Mouse (Mus musculus): ENCODE measurements around the gene 1700017D01Rik. TPM values are rescaled to one million over a fixed set of nuclear protein-coding genes. Genes with fewer than 3 reads are reported as not detected.

Gene 1700017D01Rik
- not detected in 2 replicates for polyA plus RNA-seq (2015; fragmentation: Nextera tagmentation; extraction: Ambion mirVana)

GRCm38 (mm10) chr19:11130776-11131175 is at the start of gene 1700017D01Rik:
Gene 1700017D01Rik (minus strand): TSS chr19:11130876.

GRCm38 (mm10) chr19:11165172-11165571 is 34.5 kb upstream of the 1700017D01Rik start, which contains the start of gene 1700025F22Rik:
Gene 1700025F22Rik (minus strand): TSS chr19:11165320.

GRCm38 (mm10) chr19:11080934-11081333 is 49.7 kb downstream of the 1700017D01Rik start, which contains the start of gene Ms4a8a:
Gene Ms4a8a (minus strand): TSS chr19:11081102.

Other genes with a start within 250 kb of the 1700017D01Rik start
- gene Tmem109, start 248.9 kb downstream of the 1700017D01Rik start, polyA plus RNA-seq (2015; fragmentation: Nextera tagmentation; extraction: Ambion mirVana) = 26.2 and 34.8 TPM in 2 replicates
- 27.0 and 27.9 TPM in 2 replicates for gene Prpf19, start 235.6 kb downstream of the 1700017D01Rik start, polyA plus RNA-seq (2015; fragmentation: Nextera tagmentation; extraction: Ambion mirVana)
- gene Zp1, start 210.2 kb downstream of the 1700017D01Rik start, polyA plus RNA-seq (2015; fragmentation: Nextera tagmentation; extraction: Ambion mirVana) = not detected in 2 replicates
- gene Ptgdr2, start 193.7 kb downstream of the 1700017D01Rik start, polyA plus RNA-seq (2015; fragmentation: Nextera tagmentation; extraction: Ambion mirVana) = 0.05 TPM in 1 of 2 replicates, not detected in the other
- 17.8 and 18.3 TPM in 2 replicates for gene Ccdc86, start 181.6 kb downstream of the 1700017D01Rik start, polyA plus RNA-seq (2015; fragmentation: Nextera tagmentation; extraction: Ambion mirVana)
- gene Ms4a10, start 156.2 kb downstream of the 1700017D01Rik start, polyA plus RNA-seq (2015; fragmentation: Nextera tagmentation; extraction: Ambion mirVana) = not detected in 2 replicates
- gene Ms4a15, start 137.6 kb downstream of the 1700017D01Rik start, polyA plus RNA-seq (2015; fragmentation: Nextera tagmentation; extraction: Ambion mirVana) = not detected in 2 replicates
- gene Ms4a18, start 112.8 kb downstream of the 1700017D01Rik start, polyA plus RNA-seq (2015; fragmentation: Nextera tagmentation; extraction: Ambion mirVana) = not detected in 2 replicates
- 0.35 and 0.46 TPM in 2 replicates for gene Ms4a8a, start 49.8 kb downstream of the 1700017D01Rik start, polyA plus RNA-seq (2015; fragmentation: Nextera tagmentation; extraction: Ambion mirVana)
- gene 1700025F22Rik, start 34.4 kb upstream of the 1700017D01Rik start, polyA plus RNA-seq (2015; fragmentation: Nextera tagmentation; extraction: Ambion mirVana) = not detected in 2 replicates
- not detected in 2 replicates for gene Ms4a13, start 65.9 kb upstream of the 1700017D01Rik start, polyA plus RNA-seq (2015; fragmentation: Nextera tagmentation; extraction: Ambion mirVana)
- not detected in 2 replicates for gene Ms4a12, start 101.6 kb upstream of the 1700017D01Rik start, polyA plus RNA-seq (2015; fragmentation: Nextera tagmentation; extraction: Ambion mirVana)
- 10.4 and 15.5 TPM in 2 replicates for gene Ms4a1, start 135.4 kb upstream of the 1700017D01Rik start, polyA plus RNA-seq (2015; fragmentation: Nextera tagmentation; extraction: Ambion mirVana)
- gene Ms4a5, start 153.0 kb upstream of the 1700017D01Rik start, polyA plus RNA-seq (2015; fragmentation: Nextera tagmentation; extraction: Ambion mirVana) = not detected in 2 replicates
- gene Ms4a14, start 183.6 kb upstream of the 1700017D01Rik start, polyA plus RNA-seq (2015; fragmentation: Nextera tagmentation; extraction: Ambion mirVana) = 0.13 and 0.17 TPM in 2 replicates
- gene Ms4a7, start 205.3 kb upstream of the 1700017D01Rik start, polyA plus RNA-seq (2015; fragmentation: Nextera tagmentation; extraction: Ambion mirVana) = 4.8 and 8.6 TPM in 2 replicates
- gene Ms4a4a, start 244.6 kb upstream of the 1700017D01Rik start, polyA plus RNA-seq (2015; fragmentation: Nextera tagmentation; extraction: Ambion mirVana) = 10.1 and 15.8 TPM in 2 replicates